Mouse (Mus musculus): ENCODE measurements around the gene Utrn.

Utrn gene

GRCm38 (mm10) chr10:12534801-12535200 is 334.4 kb downstream of the Utrn start:
- no peak for DNase-seq (ENCODE audit: low spot score)

- DNase-seq (ENCODE audit: low spot score): no peak
Observed at GRCm38 (mm10) chr10:12534301-12534700, 334.9 kb downstream of the Utrn start.

GRCm38 (mm10) chr10:12522078-12522477 is 347.1 kb downstream of the Utrn start:
- DNase-seq (ENCODE audit: low spot score): no peak

GRCm38 (mm10) chr10:12518162-12518561 is 351.0 kb downstream of the Utrn start:
- DNase-seq (ENCODE audit: low spot score): no peak

- DNase-seq (ENCODE audit: low spot score): no peak
Observed at GRCm38 (mm10) chr10:12505568-12505967, 363.6 kb downstream of the Utrn start.

- no peak for DNase-seq (ENCODE audit: low spot score)
Observed at GRCm38 (mm10) chr10:12500489-12500888, 368.7 kb downstream of the Utrn start.

- DNase-seq (ENCODE audit: low spot score): no peak
Observed at GRCm38 (mm10) chr10:12497555-12497954, 371.6 kb downstream of the Utrn start.

GRCm38 (mm10) chr10:12489551-12490177 is 379.5 kb downstream of the Utrn start:
- no peak for DNase-seq (ENCODE audit: low spot score)

- no peak for DNase-seq (ENCODE audit: low spot score)
Observed at GRCm38 (mm10) chr10:12488518-12488917, 380.6 kb downstream of the Utrn start.

- DNase-seq (ENCODE audit: low spot score): no peak
Observed at GRCm38 (mm10) chr10:12488117-12488516, 381.0 kb downstream of the Utrn start.

- no peak for DNase-seq (ENCODE audit: low spot score)
Observed at GRCm38 (mm10) chr10:12483494-12483893, 385.7 kb downstream of the Utrn start.

GRCm38 (mm10) chr10:12482975-12483374 is 386.2 kb downstream of the Utrn start:
- DNase-seq (ENCODE audit: low spot score): no peak

GRCm38 (mm10) chr10:12474850-12475621 is 394.1 kb downstream of the Utrn start:
- DNase-seq (ENCODE audit: low spot score): no peak

- DNase-seq (ENCODE audit: low spot score): no peak
Observed at GRCm38 (mm10) chr10:12469391-12470057, 399.6 kb downstream of the Utrn start.

GRCm38 (mm10) chr10:12467544-12467943 is 401.6 kb downstream of the Utrn start:
- no peak for DNase-seq (ENCODE audit: low spot score)

- DNase-seq (ENCODE audit: low spot score): no peak
Observed at GRCm38 (mm10) chr10:12460945-12461344, 408.2 kb downstream of the Utrn start.

GRCm38 (mm10) chr10:12456867-12457266 is 412.3 kb downstream of the Utrn start:
- DNase-seq (ENCODE audit: low spot score): no peak

GRCm38 (mm10) chr10:12452641-12453040 is 416.5 kb downstream of the Utrn start:
- DNase-seq (ENCODE audit: low spot score): no peak

GRCm38 (mm10) chr10:12444122-12444521 is 425.0 kb downstream of the Utrn start:
- DNase-seq (ENCODE audit: low spot score): no peak

GRCm38 (mm10) chr10:12433161-12433560 is 436.0 kb downstream of the Utrn start:
- no peak for DNase-seq (ENCODE audit: low spot score)

- no peak for DNase-seq (ENCODE audit: low spot score)
Observed at GRCm38 (mm10) chr10:12430399-12430798, 438.8 kb downstream of the Utrn start.

- no peak for DNase-seq (ENCODE audit: low spot score)
Observed at GRCm38 (mm10) chr10:12426866-12427265, 442.3 kb downstream of the Utrn start.

- DNase-seq (ENCODE audit: low spot score): no peak
Observed at GRCm38 (mm10) chr10:12424944-12425343, 444.2 kb downstream of the Utrn start.
